Mouse (Mus musculus): ENCODE results near the gene Mrpl53.

The Mrpl53 gene

GRCm38 (mm10) chr6:83122961-83123360, 14.1 kb downstream of the Mrpl53 start:
- DNase-seq, result no peak

GRCm38 (mm10) chr6:83124851-83125312, 16.0 kb downstream of the Mrpl53 start:
- DNase-seq, result peak; percentile 92 to 95

GRCm38 (mm10) chr6:83125331-83125730, 16.5 kb downstream of the Mrpl53 start, which contains the start of gene Ino80b:
TSS of gene Ino80b (minus strand) at chr6:83125431.
- DNase-seq, result no peak

GRCm38 (mm10) chr6:83127419-83127818, 18.6 kb downstream of the Mrpl53 start:
- no peak for DNase-seq

- DNase-seq, result peak; percentile 64 to 66
These were observed 22.7 kb downstream of the Mrpl53 start for GRCm38 (mm10) chr6:83131469-83132034.

GRCm38 (mm10) chr6:83132176-83132919, 23.5 kb downstream of the Mrpl53 start:
- no peak for DNase-seq

GRCm38 (mm10) chr6:83134226-83134625, 25.4 kb downstream of the Mrpl53 start:
- DNase-seq, result no peak

GRCm38 (mm10) chr6:83134951-83135513, 26.2 kb downstream of the Mrpl53 start, which contains the start of gene Rtkn:
TSS of gene Rtkn (plus strand) at chr6:83135463.
- DNase-seq, result no peak

GRCm38 (mm10) chr6:83135571-83136161, 26.8 kb downstream of the Mrpl53 start:
- no peak for DNase-seq

GRCm38 (mm10) chr6:83136291-83136880, 27.5 kb downstream of the Mrpl53 start:
- DNase-seq, result no peak

GRCm38 (mm10) chr6:83136881-83137575, 28.2 kb downstream of the Mrpl53 start:
- peak; percentile 47 to 63 for DNase-seq

GRCm38 (mm10) chr6:83137576-83137950, 28.7 kb downstream of the Mrpl53 start:
- peak; percentile 59 to 75 for DNase-seq

- no peak for DNase-seq
These were observed 29.2 kb downstream of the Mrpl53 start for GRCm38 (mm10) chr6:83138056-83138455.

- DNase-seq, result peak in 1 of 2 experiments; percentile 56
These were observed 31.2 kb downstream of the Mrpl53 start for GRCm38 (mm10) chr6:83140044-83140443.

- no peak for DNase-seq
These were observed 32.8 kb downstream of the Mrpl53 start for GRCm38 (mm10) chr6:83141636-83142035.

- no peak for DNase-seq
These were observed 33.4 kb downstream of the Mrpl53 start for GRCm38 (mm10) chr6:83142211-83142731.

GRCm38 (mm10) chr6:83142886-83143285, 34.0 kb downstream of the Mrpl53 start:
- DNase-seq, result no peak

GRCm38 (mm10) chr6:83145209-83145608, 36.4 kb downstream of the Mrpl53 start:
- DNase-seq, result no peak

GRCm38 (mm10) chr6:83145805-83146204, 37.0 kb downstream of the Mrpl53 start:
- DNase-seq, result no peak

GRCm38 (mm10) chr6:83147280-83147679, 38.4 kb downstream of the Mrpl53 start:
- DNase-seq, result no peak

- peak; percentile 58 to 70 for DNase-seq
These were observed 42.9 kb downstream of the Mrpl53 start for GRCm38 (mm10) chr6:83151721-83152120.

- no peak for DNase-seq
These were observed 44.2 kb downstream of the Mrpl53 start for GRCm38 (mm10) chr6:83153038-83153437.
